Mouse (Mus musculus): ENCODE measurements at regions not wholly inside any gene's neighbourhood (a gene's known extent, or its start where the extent isn't known, plus 50 kb on each side); places are given as distances from the start of the nearest gene placed in this dataset.

GRCm38 (mm10) chr12:39587204-39587909 lies 450.5 kb downstream of the Arl4a start:
- TF ChIP-seq CTCF (IDR thresholded peaks at IDR 0.05; ENCODE audit: low read depth) (no peak), EP300 (IDR thresholded peaks at IDR 0.05; ENCODE audit: low read depth) (no peak)
